In genomic region chr6:52692451-52693063, GRCm38 (mm10) we compare ENCODE assay signal across 20 mouse cellular contexts. TPM values are rescaled to one million over a fixed set of nuclear protein-coding genes. Genes with fewer than 3 reads are reported as not detected.
DNase-seq lines count a peak whose midpoint lies in the region; ATAC-seq lines count a peak whose summit lies in the region.
"Had no signal": no experiment of that assay in that cellular context is flagged by ENCODE, and none has a peak within 500 bp of the region (broad histone marks: within the 10 kb centered on the region; RNA-seq: fewer than 3 reads in every experiment).

No protein-coding gene starts in this region.

- peak; percentile 47 to 58 for DNase-seq in heart, adult 18-20 months
- DNase-seq in heart, postnatal 25 days (ENCODE audit: low spot score) = no peak
- DNase-seq in ovary, postnatal 36 days (ENCODE audit: low spot score) = peak; percentile 68
- DNase-seq in ovary, postnatal 14 days (ENCODE audit: low spot score) = no peak
- peak; percentile 29 to 34 for DNase-seq in heart, postnatal 14 days
- no peak for DNase-seq in gastrocnemius, postnatal 25 days
- DNase-seq in forebrain, embryonic 11.5 days (ENCODE audit: low spot score) = no peak
- DNase-seq in frontal cortex, postnatal 25 days (ENCODE audit: low spot score in 2 of 2) = no peak
- DNase-seq: B cell, adult 2 months; cerebellum, adult 9-10 months; layer of hippocampus, adult 9-11 months; liver, embryonic 13.5 days; retina, postnatal 1 day had no signal

- no peak for ATAC-seq in forebrain, embryonic 11.5 days (replicated peaks; ENCODE audit: low FRiP score)
- ATAC-seq: lung, postnatal 0 days; midbrain, embryonic 13.5 days had no signal

- no peaks in the 10 kb centered on the region for H3K4me1 ChIP-seq in forebrain, embryonic 11.5 days (replicated peaks; ENCODE audit: control insufficient read depth, insufficient read depth, low read length)
- H3K4me1 ChIP-seq: embryonic facial prominence, embryonic 13.5 days; forebrain, embryonic 12.5 days; midbrain, embryonic 13.5 days had no signal

- 91% methylated on average over 6 of the region's 6 CpGs for WGBS in forebrain, embryonic 11.5 days

- no peak overlapping the region for H3K27ac ChIP-seq in forebrain, embryonic 11.5 days (ENCODE audit: low read depth, low read length)
- H3K27ac ChIP-seq: embryonic facial prominence, embryonic 13.5 days; forebrain, embryonic 12.5 days; heart, embryonic 15.5 days; kidney, postnatal 0 days; liver, embryonic 13.5 days; midbrain, embryonic 13.5 days; stomach, postnatal 0 days had no signal

- intact Hi-C loops in heart, postnatal 25 days (cut with DNase I) = no loop called here
- intact Hi-C loops in heart, postnatal 14 days (cut with DNase I) = no loop called here

- no peaks in the 10 kb centered on the region for H3K27me3 ChIP-seq in forebrain, embryonic 11.5 days (ENCODE audit: control insufficient read depth, insufficient read depth, low read length)
- H3K27me3 ChIP-seq: embryonic facial prominence, embryonic 13.5 days; forebrain, embryonic 12.5 days; heart, embryonic 15.5 days; liver, embryonic 13.5 days; midbrain, embryonic 13.5 days had no signal

- no peak overlapping the region for H3K4me2 ChIP-seq in forebrain, embryonic 11.5 days (ENCODE audit: low read depth, low read length, severe bottlenecking)
- H3K4me2 ChIP-seq: embryonic facial prominence, embryonic 13.5 days; forebrain, embryonic 12.5 days; heart, embryonic 15.5 days; liver, embryonic 13.5 days; midbrain, embryonic 13.5 days had no signal

- no peaks in the 10 kb centered on the region for H3K9me3 ChIP-seq in forebrain, embryonic 11.5 days (ENCODE audit: control insufficient read depth, low read length)
- H3K9me3 ChIP-seq: embryonic facial prominence, embryonic 13.5 days; forebrain, embryonic 12.5 days; heart, embryonic 15.5 days; liver, embryonic 13.5 days; midbrain, embryonic 13.5 days had no signal

- H3K36me3 ChIP-seq in forebrain, embryonic 11.5 days (ENCODE audit: control insufficient read depth, insufficient read depth, low read length) = no peaks in the 10 kb centered on the region
- H3K36me3 ChIP-seq: embryonic facial prominence, embryonic 13.5 days; forebrain, embryonic 12.5 days; heart, embryonic 15.5 days; liver, embryonic 13.5 days; midbrain, embryonic 13.5 days had no signal

- no peak overlapping the region for H3K4me3 ChIP-seq in forebrain, embryonic 11.5 days (ENCODE audit: low read depth, low read length)
- H3K4me3 ChIP-seq: embryonic facial prominence, embryonic 13.5 days; forebrain, embryonic 12.5 days; heart, embryonic 15.5 days; liver, embryonic 13.5 days; midbrain, embryonic 13.5 days had no signal

- no peak overlapping the region for H3K9ac ChIP-seq in forebrain, embryonic 11.5 days (ENCODE audit: low read length)
- H3K9ac ChIP-seq: embryonic facial prominence, embryonic 13.5 days; forebrain, embryonic 12.5 days; heart, embryonic 15.5 days; liver, embryonic 13.5 days; midbrain, embryonic 13.5 days had no signal

RNA-seq across cellular contexts. Expression of gene Tax1bp1, which starts 21.0 kb away (rescaled TPM):
- total RNA-seq in heart, adult 18-20 months (2021) = 100 to 1,000 TPM; 102 to 120 TPM
- total RNA-seq in heart, postnatal 25 days (2021) = 100 to 1,000 TPM in 1 of 2 experiments, 10 to 100 TPM in 1; 98.5 to 123 TPM
- 100 to 1,000 TPM; 115 to 127 TPM for total RNA-seq in heart, postnatal 14 days (2021)
- total RNA-seq in gastrocnemius, postnatal 25 days (2021) = 10 to 100 TPM; 65.9 to 67.8 TPM
- polyA plus RNA-seq in forebrain, embryonic 11.5 days (2014; fragmentation: Nextera tagmentation; extraction: Ambion mirVana) = 111 and 114 TPM in 2 replicates

RNA-seq across cellular contexts. Expression of gene Hibadh, which starts 52.4 kb away (rescaled TPM):
- total RNA-seq in heart, adult 18-20 months (2021) = 100 to 1,000 TPM; 269 TPM
- 100 to 1,000 TPM; 242 to 244 TPM for total RNA-seq in heart, postnatal 25 days (2021)
- total RNA-seq in heart, postnatal 14 days (2021) = 100 to 1,000 TPM; 188 to 192 TPM
- 100 to 1,000 TPM; 107 to 108 TPM for total RNA-seq in gastrocnemius, postnatal 25 days (2021)
- polyA plus RNA-seq in forebrain, embryonic 11.5 days (2014; fragmentation: Nextera tagmentation; extraction: Ambion mirVana) = 42.0 and 44.0 TPM in 2 replicates

Comparison
In these comparisons a context has a peak if more than half of its experiments do, and no peak if none do; other contexts are left out.
1. DNase-seq: peak in heart, adult 18-20 months (2 of 2), ovary, postnatal 36 days (single experiment) and heart, postnatal 14 days (2 of 2); none in heart, postnatal 25 days (single experiment), ovary, postnatal 14 days (single experiment), gastrocnemius, postnatal 25 days (single experiment), forebrain, embryonic 11.5 days (single experiment) and frontal cortex, postnatal 25 days (0 of 2).